Mouse (Mus musculus): ENCODE results near the gene Fam196b. TPM values are rescaled to one million over a fixed set of nuclear protein-coding genes. Genes with fewer than 3 reads are reported as not detected.

Fam196b gene
- polyA plus RNA-seq, 1 experiment from 2014 or later: 1.4 TPM

DNA sequence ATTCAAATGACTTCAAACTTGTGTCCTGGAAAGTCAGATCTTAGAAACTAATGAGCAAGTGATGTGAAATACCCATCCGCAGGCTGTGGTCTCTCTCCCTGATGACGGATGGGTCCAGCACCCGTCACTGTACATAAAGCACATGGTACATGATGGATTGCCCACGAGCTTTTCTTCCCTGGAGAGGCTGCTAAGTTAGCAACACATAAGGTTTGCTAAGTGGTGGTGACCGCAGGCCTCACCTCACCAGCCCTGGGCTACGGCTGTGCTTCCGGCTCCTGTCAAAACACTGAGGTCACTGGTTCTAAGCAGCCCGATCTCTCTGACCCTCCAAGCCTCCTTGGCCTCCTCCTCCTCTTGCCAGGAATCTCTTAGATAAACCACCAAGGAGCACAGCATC lies 91.7 kb downstream of the Fam196b start:
- H3K36me3 ChIP-seq (ENCODE audit: control insufficient read depth, insufficient read depth, low read length): no peaks in the 10 kb centered on the region
- ATAC-seq (ENCODE audit: insufficient read depth, low FRiP score, low TSS enrichment): no peak
- 60% methylated on average over 8 of the region's 8 CpGs for WGBS
- no peak overlapping the region for H3K27ac ChIP-seq (ENCODE audit: low read depth, low read length)
- no peaks in the 10 kb centered on the region for H3K9me3 ChIP-seq (ENCODE audit: control insufficient read depth, low read length)
- H3K4me1 ChIP-seq (ENCODE audit: control insufficient read depth, insufficient read depth, low read length): no peaks in the 10 kb centered on the region
- DNase-seq (ENCODE audit: low spot score): no peak
- H3K4me2 ChIP-seq (ENCODE audit: low read depth): no peak overlapping the region
- no peaks in the 10 kb centered on the region for H3K27me3 ChIP-seq (ENCODE audit: control insufficient read depth, insufficient read depth, low read length)
- no peak overlapping the region for H3K4me3 ChIP-seq (ENCODE audit: low read depth, low read length)
- no peak overlapping the region for H3K9ac ChIP-seq (ENCODE audit: low read length)

- 68% methylated on average over 5 of the region's 5 CpGs for WGBS
These were observed 92.2 kb downstream of the Fam196b start for GRCm38 (mm10) chr11:34406850-34407249.

DNA sequence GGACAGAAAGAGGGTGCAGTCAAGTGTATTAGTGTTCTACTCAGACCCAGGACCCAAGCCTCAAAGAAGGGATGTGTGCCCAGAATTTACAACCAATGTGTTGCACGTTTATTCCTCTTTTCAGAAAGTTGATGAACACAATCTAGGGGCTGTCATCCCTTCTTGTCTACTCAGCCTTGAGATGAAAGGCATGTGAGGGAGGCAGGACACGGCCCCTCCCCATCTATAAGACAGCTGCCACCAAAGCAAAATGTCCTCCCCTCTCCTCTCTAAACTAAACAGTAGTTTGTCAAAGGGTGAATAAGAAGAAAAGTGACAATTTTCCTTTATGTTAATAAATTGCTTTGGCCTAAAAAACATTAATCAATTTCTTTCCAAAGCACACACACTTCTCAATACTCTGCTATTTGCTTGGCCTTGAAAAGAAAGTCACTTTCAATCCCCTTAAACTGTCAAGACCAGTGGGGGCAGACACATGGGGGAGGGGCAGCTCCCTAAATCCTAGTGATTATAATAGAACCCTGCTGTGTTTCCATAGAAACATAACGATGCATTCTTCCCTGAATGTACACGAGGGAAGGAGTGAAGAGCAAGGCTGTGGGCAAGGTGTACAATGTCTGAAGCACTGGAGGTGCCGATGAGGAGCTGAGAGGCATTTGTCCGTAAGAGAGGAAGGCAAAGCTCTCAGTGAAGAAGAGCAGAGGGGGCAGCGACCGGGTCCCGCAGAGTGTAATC lies 101.4 kb downstream of the Fam196b start:
- Histone ChIP-seq H3K4me3 (ENCODE audit: low read depth, low read length) (no peak overlapping the region), H3K4me1 (ENCODE audit: control insufficient read depth, insufficient read depth, low read length) (0 out of 2 replicates have a peak, but pooled peaks cover 4% of the 10 kb centered on the region), H3K36me3 (ENCODE audit: control insufficient read depth, insufficient read depth, low read length) (no peaks in the 10 kb centered on the region), H3K4me2 (ENCODE audit: low read depth) (no peak overlapping the region), H3K9ac (ENCODE audit: low read length) (no peak overlapping the region), H3K27me3 (ENCODE audit: control insufficient read depth, insufficient read depth, low read length) (no peaks in the 10 kb centered on the region), H3K9me3 (ENCODE audit: control insufficient read depth, low read length) (no peaks in the 10 kb centered on the region), H3K27ac (ENCODE audit: low read depth, low read length) (no peak overlapping the region)
- DNase-seq (ENCODE audit: low spot score) (no peak), ATAC-seq (ENCODE audit: insufficient read depth, low FRiP score, low TSS enrichment) (peak; percentile 39; the same call in 1 of the 2 replicates)
- WGBS: 42% methylated on average over 9 of the region's 9 CpGs

More at GRCm38 (mm10) chr11:34406850-34407249, 92.2 kb downstream of the Fam196b start:
- no peak overlapping the region for H3K27ac ChIP-seq (ENCODE audit: low read depth, low read length)
- no peak for ATAC-seq (ENCODE audit: insufficient read depth, low FRiP score, low TSS enrichment)
- no peaks in the 10 kb centered on the region for H3K9me3 ChIP-seq (ENCODE audit: control insufficient read depth, low read length)
- no peaks in the 10 kb centered on the region for H3K27me3 ChIP-seq (ENCODE audit: control insufficient read depth, insufficient read depth, low read length)
- no peak for DNase-seq (ENCODE audit: low spot score)
- no peak overlapping the region for H3K9ac ChIP-seq (ENCODE audit: low read length)
- no peaks in the 10 kb centered on the region for H3K36me3 ChIP-seq (ENCODE audit: control insufficient read depth, insufficient read depth, low read length)
- no peaks in the 10 kb centered on the region for H3K4me1 ChIP-seq (ENCODE audit: control insufficient read depth, insufficient read depth, low read length)
- H3K4me3 ChIP-seq (ENCODE audit: low read depth, low read length): no peak overlapping the region
- H3K4me2 ChIP-seq (ENCODE audit: low read depth): no peak overlapping the region

GRCm38 (mm10) chr11:34416619-34416979 lies 102.0 kb downstream of the Fam196b start:
- H3K36me3 ChIP-seq (ENCODE audit: control insufficient read depth, insufficient read depth, low read length): no peaks in the 10 kb centered on the region
- 78% methylated on average over 3 of the region's 3 CpGs for WGBS
- H3K9me3 ChIP-seq (ENCODE audit: control insufficient read depth, low read length): no peaks in the 10 kb centered on the region
- H3K4me2 ChIP-seq (ENCODE audit: low read depth): no peak overlapping the region
- no peak overlapping the region for H3K4me3 ChIP-seq (ENCODE audit: low read depth, low read length)
- no peak overlapping the region for H3K27ac ChIP-seq (ENCODE audit: low read depth, low read length)
- ATAC-seq (ENCODE audit: insufficient read depth, low FRiP score, low TSS enrichment): 0 out of 2 replicates have a peak, but pooled peaks have one; percentile 13
- no peak for DNase-seq (ENCODE audit: low spot score)
- no peak overlapping the region for H3K9ac ChIP-seq (ENCODE audit: low read length)
- 0 out of 2 replicates have a peak, but pooled peaks cover 4% of the 10 kb centered on the region for H3K4me1 ChIP-seq (ENCODE audit: control insufficient read depth, insufficient read depth, low read length)
- H3K27me3 ChIP-seq (ENCODE audit: control insufficient read depth, insufficient read depth, low read length): no peaks in the 10 kb centered on the region

DNA sequence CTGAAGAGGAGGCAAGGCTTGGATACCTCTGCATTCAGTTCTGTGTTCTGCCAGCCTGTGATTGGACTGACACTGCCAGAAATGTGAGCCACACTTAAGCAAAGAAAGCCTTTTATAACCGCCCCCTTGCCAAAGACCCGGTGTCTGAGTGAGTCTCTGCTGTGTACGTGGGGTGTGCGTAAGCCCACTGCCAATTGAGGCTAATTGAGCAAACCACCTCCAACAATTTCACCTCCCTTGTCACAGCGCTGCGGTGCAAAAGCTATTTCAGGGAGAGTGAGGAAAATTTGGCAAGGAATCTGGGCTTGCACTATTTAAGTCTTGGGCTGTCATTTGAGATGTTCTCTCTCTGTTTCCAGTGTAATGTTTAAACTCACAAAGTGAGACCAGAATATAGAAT lies 106.4 kb downstream of the Fam196b start:
- H3K4me2 ChIP-seq (ENCODE audit: low read depth): no peak overlapping the region
- no peaks in the 10 kb centered on the region for H3K36me3 ChIP-seq (ENCODE audit: control insufficient read depth, insufficient read depth, low read length)
- no peak overlapping the region for H3K27ac ChIP-seq (ENCODE audit: low read depth, low read length)
- no peaks in the 10 kb centered on the region for H3K27me3 ChIP-seq (ENCODE audit: control insufficient read depth, insufficient read depth, low read length)
- no peak overlapping the region for H3K9ac ChIP-seq (ENCODE audit: low read length)
- H3K4me1 ChIP-seq (ENCODE audit: control insufficient read depth, insufficient read depth, low read length): 0 out of 2 replicates have a peak, but pooled peaks cover 4% of the 10 kb centered on the region
- 56% methylated on average over 6 of the region's 6 CpGs for WGBS
- H3K9me3 ChIP-seq (ENCODE audit: control insufficient read depth, low read length): no peaks in the 10 kb centered on the region
- ATAC-seq (ENCODE audit: insufficient read depth, low FRiP score, low TSS enrichment) (no peak), DNase-seq (ENCODE audit: low spot score) (no peak)
- H3K4me3 ChIP-seq (ENCODE audit: low read depth, low read length): no peak overlapping the region

DNA sequence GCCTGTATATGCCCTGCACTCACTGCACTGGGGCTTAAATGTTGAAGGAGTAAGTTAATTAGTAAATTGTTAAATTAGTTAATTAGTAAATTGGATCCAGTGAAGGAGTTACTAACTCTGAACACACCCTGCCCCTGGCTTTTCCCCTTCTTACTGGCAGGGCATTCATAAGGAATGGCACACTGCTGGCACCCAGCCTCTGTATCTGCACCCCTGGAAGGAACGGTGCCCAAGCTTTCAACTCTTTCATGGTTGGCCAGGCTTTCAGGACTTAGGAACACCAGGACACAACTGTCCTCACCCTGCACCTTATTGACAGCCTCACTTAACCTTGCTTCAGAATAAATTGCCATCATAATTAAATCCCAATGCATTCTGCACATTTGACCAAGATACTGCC lies 109.9 kb downstream of the Fam196b start:
- H3K4me2 ChIP-seq (ENCODE audit: low read depth): no peak overlapping the region
- H3K9me3 ChIP-seq (ENCODE audit: control insufficient read depth, low read length): no peaks in the 10 kb centered on the region
- DNase-seq (ENCODE audit: low spot score): no peak
- H3K4me1 ChIP-seq (ENCODE audit: control insufficient read depth, insufficient read depth, low read length): no peaks in the 10 kb centered on the region
- H3K36me3 ChIP-seq (ENCODE audit: control insufficient read depth, insufficient read depth, low read length): no peaks in the 10 kb centered on the region
- no peak for ATAC-seq (ENCODE audit: insufficient read depth, low FRiP score, low TSS enrichment)
- H3K4me3 ChIP-seq (ENCODE audit: low read depth, low read length): no peak overlapping the region
- no peak overlapping the region for H3K27ac ChIP-seq (ENCODE audit: low read depth, low read length)
- 91% methylated on average over 1 of the region's 1 CpGs for WGBS
- no peaks in the 10 kb centered on the region for H3K27me3 ChIP-seq (ENCODE audit: control insufficient read depth, insufficient read depth, low read length)
- H3K9ac ChIP-seq (ENCODE audit: low read length): no peak overlapping the region

GRCm38 (mm10) chr11:34427212-34427611 lies 112.6 kb downstream of the Fam196b start:
- Histone ChIP-seq H3K9ac (ENCODE audit: low read length) (no peak overlapping the region), H3K9me3 (ENCODE audit: control insufficient read depth, low read length) (no peaks in the 10 kb centered on the region), H3K27me3 (ENCODE audit: control insufficient read depth, insufficient read depth, low read length) (no peaks in the 10 kb centered on the region), H3K4me1 (ENCODE audit: control insufficient read depth, insufficient read depth, low read length) (no peaks in the 10 kb centered on the region), H3K4me2 (ENCODE audit: low read depth) (no peak overlapping the region), H3K4me3 (ENCODE audit: low read depth, low read length) (no peak overlapping the region), H3K27ac (ENCODE audit: low read depth, low read length) (no peak overlapping the region), H3K36me3 (ENCODE audit: control insufficient read depth, insufficient read depth, low read length) (no peaks in the 10 kb centered on the region)
- 84% methylated on average over 5 of the region's 5 CpGs for WGBS
- DNase-seq (ENCODE audit: low spot score) (no peak), ATAC-seq (ENCODE audit: insufficient read depth, low FRiP score, low TSS enrichment) (no peak)

GRCm38 (mm10) chr11:34430940-34431339 lies 116.3 kb downstream of the Fam196b start:
- Histone ChIP-seq H3K4me1 (ENCODE audit: control insufficient read depth, insufficient read depth, low read length) (0 out of 2 replicates have a peak, but pooled peaks cover 4% of the 10 kb centered on the region), H3K27me3 (ENCODE audit: control insufficient read depth, insufficient read depth, low read length) (no peaks in the 10 kb centered on the region), H3K9ac (ENCODE audit: low read length) (no peak overlapping the region), H3K4me3 (ENCODE audit: low read depth, low read length) (no peak overlapping the region), H3K27ac (ENCODE audit: low read depth, low read length) (no peak overlapping the region), H3K9me3 (ENCODE audit: control insufficient read depth, low read length) (no peaks in the 10 kb centered on the region), H3K36me3 (ENCODE audit: control insufficient read depth, insufficient read depth, low read length) (no peaks in the 10 kb centered on the region), H3K4me2 (ENCODE audit: low read depth) (no peak overlapping the region)
- ATAC-seq (ENCODE audit: insufficient read depth, low FRiP score, low TSS enrichment): no peak
- 71% methylated on average over 4 of the region's 4 CpGs for WGBS
- DNase-seq (ENCODE audit: low spot score): no peak

DNA sequence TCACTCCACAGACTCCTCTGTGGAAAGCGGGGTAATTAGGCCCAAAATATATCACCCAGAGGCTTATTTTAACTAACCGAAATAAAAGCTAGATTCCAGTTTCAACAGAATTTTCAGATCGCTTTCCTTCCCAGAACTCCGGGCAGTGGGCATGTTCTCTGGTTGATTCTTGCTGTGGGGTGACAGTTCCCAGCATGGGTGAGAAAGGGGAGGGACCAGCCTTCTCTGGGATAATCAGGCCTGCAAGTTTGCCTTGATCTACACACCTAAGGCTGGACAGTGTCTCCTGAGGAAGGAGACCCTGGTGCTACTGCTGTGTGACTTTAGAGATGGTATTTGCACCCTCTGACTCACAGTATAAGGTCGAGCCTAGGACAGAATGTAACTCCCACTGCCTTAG lies 116.7 kb downstream of the Fam196b start:
- Histone ChIP-seq H3K9me3 (ENCODE audit: control insufficient read depth, low read length) (no peaks in the 10 kb centered on the region), H3K4me3 (ENCODE audit: low read depth, low read length) (no peak overlapping the region), H3K27ac (ENCODE audit: low read depth, low read length) (no peak overlapping the region), H3K9ac (ENCODE audit: low read length) (no peak overlapping the region), H3K27me3 (ENCODE audit: control insufficient read depth, insufficient read depth, low read length) (no peaks in the 10 kb centered on the region), H3K4me2 (ENCODE audit: low read depth) (no peak overlapping the region), H3K36me3 (ENCODE audit: control insufficient read depth, insufficient read depth, low read length) (no peaks in the 10 kb centered on the region), H3K4me1 (ENCODE audit: control insufficient read depth, insufficient read depth, low read length) (0 out of 2 replicates have a peak, but pooled peaks cover 4% of the 10 kb centered on the region)
- WGBS: 58% methylated on average over 5 of the region's 5 CpGs
- no peak for DNase-seq (ENCODE audit: low spot score)
- ATAC-seq (ENCODE audit: insufficient read depth, low FRiP score, low TSS enrichment): no peak

All from neural tube, embryonic 11.5 days (tissue).